Mouse (Mus musculus) T-cell, adult 2 months (primary cell): Measurements from ENCODE around the gene Efcab2.

ENCODE experiments used
- DNase-seq: peaks from one replicate; pipeline ENCODE4 v3.0.0; 2022; ENCODE audit warnings: low spot score

The Efcab2 gene

DNA sequence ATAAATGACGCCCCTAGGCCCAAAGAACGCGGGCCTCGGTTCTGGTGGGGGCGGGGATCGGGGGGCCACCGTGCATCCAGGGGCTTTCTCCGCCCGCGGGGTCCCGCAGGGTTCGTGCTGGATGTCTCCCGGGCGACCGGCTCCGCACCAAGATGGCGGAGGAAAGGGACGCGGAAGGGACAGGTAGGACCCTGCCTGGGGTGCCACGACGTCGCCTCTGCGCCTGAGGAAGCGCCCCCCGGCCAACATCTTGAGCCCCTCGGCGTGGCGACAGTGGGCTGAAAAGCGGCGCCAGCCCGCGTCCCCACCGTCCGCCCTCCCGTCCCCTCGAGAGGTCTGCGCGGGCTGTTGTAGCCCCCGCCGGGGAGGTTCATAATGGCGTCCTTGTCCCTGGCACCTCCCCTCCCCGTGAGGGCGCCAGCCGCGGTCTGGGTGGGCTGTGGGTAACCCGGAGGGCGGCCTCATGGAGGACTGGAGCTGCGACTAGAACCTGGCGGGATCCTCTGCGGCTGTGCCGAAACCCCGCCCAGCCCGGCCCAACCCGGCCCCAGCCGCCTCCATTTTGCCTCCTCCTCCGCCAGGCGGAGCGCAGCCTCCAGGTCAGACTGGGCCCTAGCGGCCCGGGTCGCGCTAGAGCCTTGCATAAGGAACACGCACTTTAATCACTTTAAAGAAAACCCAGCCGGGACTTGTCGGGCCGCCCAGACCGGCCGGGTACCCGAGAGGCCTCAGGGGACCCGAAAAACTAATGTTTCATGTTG is at the start of gene Efcab2:
Efcab2 (plus strand) TSS at position 135 of the 761 bp plus-strand sequence.
- peak; percentile 91 for DNase-seq

DNA sequence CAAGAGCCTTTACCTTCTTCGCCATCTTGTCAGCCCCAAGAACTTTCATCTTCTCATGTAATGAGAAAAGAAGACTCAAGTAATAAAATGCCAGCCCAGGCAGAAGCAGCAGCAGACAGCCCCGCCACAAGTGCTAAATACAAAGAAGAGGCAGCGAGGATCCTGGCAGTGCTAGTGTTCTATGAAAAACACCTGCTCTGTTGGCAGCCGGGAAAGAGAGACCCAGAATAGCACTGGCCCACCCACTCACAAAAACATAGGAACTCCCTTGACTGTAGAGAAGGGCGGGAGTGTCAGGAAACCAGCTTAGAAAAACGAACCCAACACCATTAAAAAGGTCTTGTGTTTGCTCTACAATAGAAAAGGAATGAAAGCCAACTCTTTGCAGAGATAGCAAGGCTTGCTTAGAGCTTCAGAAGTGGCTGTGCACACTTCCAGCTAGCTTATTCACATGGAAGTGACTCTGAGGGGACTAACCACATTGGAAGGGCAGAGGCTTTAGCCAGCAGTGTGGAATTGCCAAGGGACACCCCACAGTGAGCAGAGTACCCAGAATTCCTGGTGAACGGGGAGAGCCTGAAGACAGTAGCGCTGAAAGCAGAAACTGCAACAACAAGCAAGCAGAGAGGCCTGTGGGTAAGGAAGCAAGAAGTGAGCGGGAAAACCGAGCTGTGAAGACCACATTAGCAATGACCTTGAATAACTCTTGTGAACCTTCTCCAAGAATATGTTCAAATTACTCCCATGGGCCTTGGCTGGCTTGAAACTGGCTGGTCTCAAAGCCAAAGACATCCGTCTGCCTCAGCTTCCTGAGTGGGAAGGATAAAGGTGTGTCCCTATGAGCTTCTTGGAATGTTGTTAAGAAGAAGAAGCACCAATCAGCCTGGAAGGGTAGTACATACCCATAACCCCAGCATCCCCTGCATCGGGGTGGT is 47.8 kb upstream of the Efcab2 start:
- no peak for DNase-seq

DNA sequence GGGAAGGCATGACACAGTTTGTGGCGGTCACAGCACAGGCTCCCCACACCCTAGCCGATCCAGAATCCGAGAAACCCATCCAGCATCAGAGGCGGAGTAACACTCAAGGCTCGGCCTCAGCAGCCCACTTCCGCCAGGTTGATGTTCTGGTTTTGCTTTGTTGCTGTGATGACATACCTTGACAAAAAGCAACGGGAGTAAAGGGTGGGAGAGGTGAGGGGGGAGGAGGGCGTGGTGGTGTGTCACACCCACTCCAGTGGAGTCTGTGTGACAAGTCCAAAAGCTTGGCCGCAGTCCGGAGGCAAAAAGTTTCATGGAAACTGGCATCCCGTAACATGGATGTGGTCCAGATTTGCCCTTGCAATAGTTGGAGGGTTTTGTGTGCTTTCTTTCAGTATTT is 45.6 kb upstream of the Efcab2 start:
- no peak for DNase-seq

DNA sequence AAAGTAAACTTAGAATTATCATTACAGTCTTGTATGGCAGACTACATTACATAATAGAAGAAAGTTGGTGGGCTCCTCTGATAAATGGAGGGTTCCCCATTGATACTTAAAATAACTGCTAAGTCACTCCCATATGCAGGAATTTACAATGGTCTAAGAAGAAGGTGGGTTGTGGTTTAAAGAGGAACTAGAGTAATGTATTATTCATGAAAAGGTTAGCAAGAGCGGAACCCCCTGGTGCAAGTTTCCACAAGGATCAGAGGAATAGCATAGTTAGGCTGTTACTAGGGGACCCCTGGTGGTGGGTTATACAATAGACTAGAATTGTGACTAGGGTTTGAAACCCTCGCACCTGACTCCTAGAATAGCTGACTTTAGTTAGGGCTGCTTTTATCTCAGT is 45.2 kb upstream of the Efcab2 start:
- peak; percentile 25 for DNase-seq

DNA sequence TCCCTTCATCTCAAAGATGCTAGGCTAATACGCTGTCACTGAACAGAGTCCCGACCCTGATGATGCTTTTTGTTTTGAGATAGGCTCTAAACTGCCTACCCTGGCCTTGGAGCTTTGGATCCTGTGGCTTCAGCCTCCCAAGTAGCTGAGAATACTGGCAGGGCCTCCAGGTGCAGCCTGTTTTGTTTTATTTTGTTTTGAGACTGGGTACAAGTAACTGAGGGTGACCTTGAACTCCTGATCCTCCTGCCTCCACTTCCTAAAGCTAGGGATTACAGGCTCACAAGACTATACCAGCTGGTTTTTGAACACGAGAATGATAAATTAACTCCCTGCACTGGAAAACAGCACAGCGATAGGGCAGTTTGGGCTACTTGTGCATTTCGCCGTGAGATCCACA is 40.7 kb upstream of the Efcab2 start:
- DNase-seq, result no peak

DNA sequence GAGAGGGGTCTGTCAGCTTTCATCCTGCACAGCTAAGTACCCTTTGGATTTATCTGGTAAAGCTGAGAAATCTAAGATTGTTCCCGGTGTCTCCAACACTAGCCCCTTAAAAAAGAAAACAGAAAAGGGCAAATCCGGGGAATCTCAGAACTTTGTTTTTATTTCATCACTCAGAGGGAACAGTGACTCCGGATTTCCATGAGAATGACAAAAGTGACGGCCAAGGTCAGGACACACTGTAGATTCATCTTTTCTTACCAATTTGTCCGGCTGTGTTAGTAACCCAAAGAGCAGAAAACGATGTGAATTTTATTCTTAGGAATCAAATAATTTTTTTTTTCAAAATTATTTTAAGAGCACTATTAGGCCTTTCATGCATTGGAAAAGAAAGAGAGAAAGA is 37.8 kb upstream of the Efcab2 start:
- DNase-seq, result no peak

DNA sequence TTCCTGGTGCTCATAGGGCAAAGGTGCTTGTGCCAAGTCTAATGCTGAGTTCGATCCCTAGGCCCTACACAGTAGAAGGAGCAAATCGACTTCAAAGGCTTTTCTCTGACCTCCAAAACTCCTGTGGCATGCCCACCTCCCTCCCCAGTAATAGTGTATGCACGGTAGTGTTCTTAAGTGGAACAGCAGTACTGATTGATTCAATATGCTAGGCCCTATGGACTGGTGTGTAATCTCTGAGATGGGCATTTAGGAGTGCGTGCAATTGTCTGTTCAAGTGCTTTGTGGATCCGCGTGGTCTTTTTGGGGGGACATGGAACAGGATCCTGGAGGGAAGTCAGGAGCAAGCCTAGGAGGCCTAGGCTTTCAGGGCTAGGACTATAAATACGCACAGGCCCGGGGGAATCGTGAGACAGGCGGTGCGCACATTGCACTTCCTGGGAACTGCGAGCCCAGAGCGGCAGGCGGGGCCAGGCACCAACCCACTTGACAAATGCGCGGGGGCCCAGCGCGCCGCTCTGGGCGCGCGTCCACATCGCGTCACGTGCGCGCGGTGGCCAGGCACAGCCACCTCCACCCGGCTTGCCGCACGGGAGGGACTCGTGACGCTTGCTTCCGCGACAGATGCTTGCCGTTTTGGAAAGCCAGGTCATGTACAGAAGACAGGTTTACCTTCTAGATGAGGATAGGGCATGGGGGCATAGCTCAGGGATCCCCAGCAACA is 37.2 kb upstream of the Efcab2 start:
- DNase-seq, result peak; percentile 97

DNA sequence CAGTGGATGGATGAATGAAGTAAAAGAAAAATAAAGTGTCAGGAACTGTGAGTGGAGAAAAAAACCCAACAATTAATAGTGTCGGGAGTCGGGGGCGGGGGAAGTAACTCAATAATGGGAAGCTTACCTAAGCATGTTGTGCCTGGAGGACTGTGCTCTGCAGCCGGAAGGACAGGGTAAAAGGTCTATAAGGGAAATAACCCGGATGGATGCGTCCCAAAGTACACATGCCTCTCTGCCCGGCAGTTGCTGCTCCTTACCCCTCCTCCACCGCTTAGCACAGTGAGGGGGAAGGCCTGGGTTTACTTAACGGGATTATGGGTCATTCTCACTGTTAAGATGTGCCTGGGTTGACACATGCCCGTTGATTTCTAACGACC is 36.6 kb upstream of the Efcab2 start:
- peak; percentile 59 for DNase-seq

DNA sequence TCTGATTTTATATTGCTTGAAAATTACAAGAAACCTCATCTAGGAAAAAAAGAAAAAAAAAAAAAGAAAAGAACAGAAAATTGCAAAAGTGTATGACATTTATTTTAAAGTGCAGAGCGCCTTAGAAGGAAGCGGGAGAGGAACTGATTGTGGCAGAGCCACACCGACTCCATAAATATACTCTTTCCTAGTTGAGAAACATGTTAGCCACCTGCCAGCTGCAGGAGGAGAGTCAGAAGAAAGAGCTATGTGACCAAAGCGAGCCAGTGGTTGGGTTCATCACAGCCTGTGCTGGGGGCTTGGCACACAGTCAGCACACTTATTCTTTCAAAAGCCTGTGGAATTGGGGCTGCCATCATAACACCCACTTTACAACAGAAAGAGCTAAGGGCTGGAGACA is 33.2 kb upstream of the Efcab2 start:
- DNase-seq, result no peak

DNA sequence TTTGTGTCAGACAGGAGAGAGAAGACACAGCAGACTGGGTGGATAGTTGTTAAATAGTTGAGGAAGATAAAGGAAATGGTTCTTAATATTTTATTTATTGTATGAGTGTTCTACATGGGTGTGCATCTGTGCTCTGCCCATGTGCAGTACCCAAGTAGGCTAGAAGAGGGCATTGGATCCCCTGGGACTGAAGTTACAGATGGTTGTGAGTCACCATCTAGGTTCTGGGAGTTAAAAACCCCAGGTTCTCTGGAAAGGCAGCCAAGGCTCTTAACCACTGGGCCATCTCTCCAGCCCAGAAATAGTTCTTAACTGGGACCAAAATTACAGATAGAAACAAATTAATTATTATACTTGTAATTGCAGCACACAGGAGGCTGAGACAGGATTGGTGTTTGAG is 30.5 kb upstream of the Efcab2 start:
- DNase-seq, result no peak

DNA sequence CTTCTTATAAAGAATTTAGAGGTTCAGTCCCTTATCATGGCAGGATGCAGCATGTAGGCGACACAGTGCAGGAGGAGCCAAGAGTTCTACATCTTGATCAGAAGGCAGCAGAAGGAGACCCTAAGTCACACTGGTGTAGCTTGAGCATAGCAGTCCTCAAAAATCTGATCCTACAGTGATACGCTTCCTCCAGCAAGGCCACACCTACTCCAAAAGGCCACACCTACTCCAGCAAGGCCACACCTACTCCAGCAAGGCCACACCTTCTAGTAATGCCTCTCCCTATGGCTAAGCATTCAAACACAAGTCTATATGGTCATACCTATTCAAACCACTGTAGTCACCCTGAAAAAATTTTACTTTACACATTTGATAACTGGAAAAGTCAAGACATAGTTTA is 29.8 kb upstream of the Efcab2 start:
- no peak for DNase-seq

DNA sequence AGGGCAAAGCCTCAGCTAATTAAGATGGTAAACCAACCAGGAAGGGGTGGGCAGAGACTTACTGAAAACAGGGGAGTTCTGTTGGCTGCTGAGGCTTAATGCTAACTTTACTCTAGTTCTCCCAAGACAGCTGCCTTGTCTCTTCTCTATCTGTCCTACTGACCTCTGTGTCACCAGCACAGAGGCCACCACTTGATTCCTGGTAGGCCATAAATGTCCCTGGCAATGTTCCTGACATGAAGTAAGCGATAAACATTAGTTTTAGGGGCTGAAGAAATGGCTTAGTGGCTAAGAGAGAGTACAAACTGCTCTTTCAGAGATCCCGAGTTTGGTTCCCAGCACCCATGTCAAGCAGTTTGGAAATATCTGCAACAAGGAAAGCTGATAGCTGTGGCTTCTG is 29.0 kb upstream of the Efcab2 start:
- DNase-seq, result no peak

DNA sequence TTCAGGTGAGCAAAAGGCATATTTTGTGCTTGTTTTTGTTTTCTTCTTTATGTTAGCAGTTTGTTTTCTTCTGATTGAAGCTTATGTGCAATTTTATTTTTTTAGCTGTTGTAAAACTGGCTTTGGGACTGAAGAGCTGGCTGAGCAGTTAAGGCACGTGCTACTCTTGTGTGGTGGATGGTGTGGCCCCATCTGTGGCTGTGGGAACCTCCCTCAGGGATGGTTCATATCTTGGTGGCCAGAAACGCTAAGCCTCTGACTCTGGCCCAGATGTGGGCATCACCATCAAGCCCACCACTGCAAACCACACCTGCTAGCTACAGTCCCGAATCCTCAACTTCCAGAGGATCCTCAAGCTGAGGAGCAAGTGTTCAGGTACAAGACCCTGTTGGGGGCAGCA is 27.8 kb upstream of the Efcab2 start:
- no peak for DNase-seq

DNA sequence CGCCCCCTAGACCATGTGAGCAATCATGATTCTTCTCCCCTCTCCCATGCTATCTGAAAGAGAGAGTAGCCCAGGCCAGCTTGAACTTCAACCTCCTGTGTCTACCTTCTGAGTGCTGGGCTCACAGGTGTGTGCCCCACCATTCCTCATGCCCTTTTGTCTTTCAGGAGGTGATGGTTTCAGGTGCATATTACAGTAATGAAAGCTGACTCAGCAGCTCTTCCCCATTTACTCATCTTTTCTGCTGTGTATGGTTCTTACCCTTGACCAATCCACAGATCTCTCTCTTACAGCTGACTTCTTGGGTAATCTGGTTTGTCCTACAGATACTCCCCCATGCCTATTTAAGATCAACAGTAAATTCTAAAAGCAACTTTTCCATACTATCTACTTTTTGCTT is 26.7 kb upstream of the Efcab2 start:
- no peak for DNase-seq

DNA sequence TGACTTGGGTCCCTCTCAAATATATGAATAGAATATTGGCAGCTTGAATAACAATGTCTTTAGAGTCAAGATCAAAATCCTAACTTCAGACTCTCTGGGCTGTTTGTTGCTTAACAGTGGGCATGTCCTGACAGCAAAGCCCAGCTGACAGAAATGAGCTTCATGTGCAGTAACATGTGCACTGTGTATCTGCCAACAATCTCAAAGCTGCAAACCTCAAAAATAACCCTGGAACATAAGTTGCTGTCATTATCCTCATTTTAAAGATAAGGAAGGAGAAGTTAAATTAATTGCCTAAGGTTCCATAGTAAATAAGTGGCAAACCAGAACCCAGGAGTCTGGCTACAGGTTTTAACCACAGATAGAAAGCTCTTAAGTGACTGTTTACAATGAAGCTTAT is 23.7 kb upstream of the Efcab2 start:
- DNase-seq, result no peak

DNA sequence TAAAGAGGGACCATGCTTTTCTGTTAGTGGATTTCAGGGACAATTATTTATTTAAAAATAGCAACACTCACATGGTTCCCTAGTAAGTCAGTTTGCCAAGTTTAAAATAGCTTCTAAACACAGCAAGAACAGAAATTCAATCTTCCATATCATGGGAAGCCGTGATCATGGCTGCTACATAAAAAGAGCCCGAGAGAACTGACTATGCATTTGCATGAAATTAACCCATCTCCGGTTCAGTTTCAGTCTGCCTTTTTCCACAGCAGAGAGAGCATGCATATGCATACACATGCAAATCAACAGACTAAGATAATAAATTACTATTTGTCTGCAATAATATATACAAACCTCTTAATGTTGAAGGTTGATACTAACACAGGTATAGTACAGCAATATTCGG is 17.1 kb upstream of the Efcab2 start:
- no peak for DNase-seq

DNA sequence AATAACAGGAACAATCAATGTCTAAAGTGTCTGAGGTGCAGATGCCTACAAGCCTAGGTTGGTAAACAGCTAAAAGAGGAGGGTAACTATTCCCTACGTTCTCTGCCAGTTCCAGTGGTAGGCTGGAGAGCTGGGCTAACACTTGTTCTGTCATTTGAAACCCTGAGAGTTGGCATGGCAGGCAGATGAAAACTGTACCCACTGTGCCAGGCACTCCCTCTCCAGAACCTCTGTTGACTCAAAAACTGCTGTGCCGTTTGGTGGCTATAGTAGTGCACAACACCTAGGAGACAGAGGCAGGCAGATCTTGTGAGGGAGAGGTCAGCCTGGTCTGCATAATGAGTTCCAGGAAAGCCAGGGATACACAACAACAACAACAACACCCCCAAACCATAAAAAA is 16.5 kb upstream of the Efcab2 start:
- no peak for DNase-seq

DNA sequence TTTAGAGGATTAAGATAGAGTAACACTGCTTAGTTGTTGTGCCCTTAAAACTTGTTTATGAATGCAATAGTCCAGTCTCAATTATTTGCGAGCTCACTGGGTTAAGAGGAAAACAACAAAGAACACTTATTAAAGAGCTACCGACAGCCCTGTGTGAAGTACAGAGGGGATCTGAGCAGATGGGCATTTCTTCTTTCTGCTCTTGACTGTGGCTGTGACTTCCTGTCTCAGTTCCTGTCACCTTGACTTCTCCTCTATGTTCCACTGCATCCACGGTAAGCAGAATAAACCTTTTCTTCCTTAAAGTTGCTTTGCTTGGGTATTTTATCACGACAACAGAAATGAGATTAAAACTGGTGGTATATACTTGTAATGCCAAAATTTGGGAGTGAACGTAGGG is 12.9 kb upstream of the Efcab2 start:
- peak; percentile 7 for DNase-seq

DNA sequence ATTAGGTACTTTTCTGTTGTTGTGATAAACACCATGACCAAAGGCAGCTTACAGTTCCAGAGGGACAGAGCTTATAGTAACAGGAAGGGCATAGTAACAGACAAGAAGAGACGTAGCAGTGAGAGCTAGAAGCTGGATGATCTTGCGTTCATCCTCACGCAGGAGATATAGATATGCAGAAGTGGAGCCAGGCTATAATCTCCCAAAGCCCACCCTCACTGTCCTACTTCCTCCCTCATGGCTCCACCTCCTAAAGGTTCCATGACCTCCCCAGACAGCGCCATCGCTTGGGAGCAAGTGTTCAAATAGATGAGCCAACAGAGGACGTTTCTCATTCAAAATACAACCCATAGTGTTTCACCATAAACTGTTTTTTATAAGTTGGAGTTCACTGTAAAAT is 10.8 kb upstream of the Efcab2 start:
- DNase-seq, result no peak

DNA sequence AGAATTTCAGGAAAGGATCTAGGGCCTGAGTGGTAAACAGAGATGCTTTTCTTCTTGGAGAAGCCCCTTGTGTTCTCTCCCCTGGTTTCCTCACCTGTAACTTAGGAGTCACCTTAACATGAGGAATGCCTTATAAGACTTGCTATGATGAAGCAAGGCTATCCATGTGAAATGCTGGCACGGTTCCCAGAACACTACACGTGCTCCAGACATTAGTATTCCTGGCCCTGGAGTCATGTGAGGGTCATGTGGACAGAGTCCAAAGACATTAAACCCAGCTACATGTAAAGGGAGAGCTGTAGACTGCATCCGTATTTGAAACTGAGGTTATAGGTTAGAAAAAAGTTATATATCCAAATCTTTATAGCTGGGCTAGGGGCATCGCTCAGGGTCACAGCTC is 9.5 kb upstream of the Efcab2 start:
- DNase-seq, result no peak

DNA sequence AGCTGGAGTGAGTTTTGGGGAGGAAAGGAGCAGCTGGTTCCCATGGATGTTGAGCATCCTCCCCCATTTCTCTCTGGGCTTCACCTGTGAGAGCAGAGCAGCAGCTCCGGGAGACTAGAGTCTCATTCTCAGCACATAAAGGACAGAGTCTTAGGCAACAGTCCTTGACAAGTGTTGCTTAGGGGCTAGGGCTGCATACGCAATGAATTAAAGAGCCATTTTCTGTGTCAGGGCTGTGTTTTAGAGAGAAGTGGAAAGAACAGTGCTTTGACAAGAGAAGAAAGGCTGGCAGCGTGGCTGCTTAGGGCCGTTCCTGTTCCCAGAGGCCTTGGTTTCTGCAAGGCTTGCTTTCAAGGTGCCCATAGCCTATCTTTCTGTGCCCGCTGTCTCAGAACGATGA is 6.0 kb upstream of the Efcab2 start:
- no peak for DNase-seq

DNA sequence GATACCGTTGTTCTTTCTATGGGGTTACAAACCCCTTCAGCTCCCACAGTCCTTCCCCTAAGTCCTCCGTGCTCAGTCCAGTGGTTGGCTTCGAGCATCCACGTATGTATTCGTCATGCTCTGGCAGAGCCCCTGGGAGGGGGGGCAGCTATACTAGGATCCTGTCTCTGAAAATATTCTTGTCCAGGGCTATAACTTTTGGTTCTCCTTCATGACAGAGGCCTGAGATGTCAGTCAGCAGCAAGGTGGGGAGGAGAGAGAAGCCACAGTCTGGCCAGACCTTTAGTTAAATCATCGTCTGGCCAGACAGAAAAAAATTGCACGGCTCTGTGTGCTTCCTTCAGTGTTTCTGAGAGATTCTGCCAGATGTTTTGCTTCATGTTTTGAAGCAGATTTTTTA is 5.2 kb upstream of the Efcab2 start:
- DNase-seq, result no peak

DNA sequence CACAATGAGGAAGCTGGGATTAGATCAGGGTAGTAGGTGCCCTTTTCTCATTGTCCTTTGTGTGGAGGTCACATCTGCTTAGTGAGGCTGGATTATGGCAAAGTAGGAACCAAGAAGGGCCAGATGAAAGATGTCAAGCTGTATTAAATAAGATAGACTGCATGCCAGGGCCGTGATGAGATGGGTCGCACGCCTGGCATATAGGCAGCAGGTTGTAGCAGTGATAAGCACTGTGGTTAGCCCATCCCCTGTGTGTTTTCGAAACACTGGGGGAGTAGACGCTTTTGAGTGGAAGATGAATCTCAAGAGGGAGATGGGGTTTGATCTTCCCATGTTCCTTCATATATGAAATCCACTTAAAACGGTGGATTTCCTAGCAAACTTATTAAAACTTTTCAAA is 3.9 kb upstream of the Efcab2 start:
- DNase-seq, result no peak
